Mouse (Mus musculus): ENCODE data around the gene Cmss1. TPM values are rescaled to one million over a fixed set of nuclear protein-coding genes. Genes with fewer than 3 reads are reported as not detected.

The Cmss1 gene
- polyA plus RNA-seq, 1 experiment from 2014 or later: 50.4 TPM

- no peak overlapping the region for H3K27ac ChIP-seq (ENCODE audit: low read length)
- no peak for ATAC-seq (ENCODE audit: insufficient number of reproducible peaks, insufficient read depth, low FRiP score, low read depth)
Measured at GRCm38 (mm10) chr16:57488661-57489060, 118.0 kb downstream of the Cmss1 start.

GRCm38 (mm10) chr16:57486266-57486665 lies 120.4 kb downstream of the Cmss1 start:
- no peak overlapping the region for H3K4me3 ChIP-seq (ENCODE audit: low read depth, low read length)
- H3K4me2 ChIP-seq (replicated peaks; ENCODE audit: low read depth, low read length): no peak overlapping the region
- no peaks in the 10 kb centered on the region for H3K9me3 ChIP-seq (ENCODE audit: control insufficient read depth, low read depth, low read length)
- 94% methylated on average over 5 of the region's 5 CpGs for WGBS
- H3K27me3 ChIP-seq (ENCODE audit: control insufficient read depth, insufficient read depth, low read length): no peaks in the 10 kb centered on the region
- no peak overlapping the region for H3K27ac ChIP-seq (ENCODE audit: low read length)
- ATAC-seq (ENCODE audit: insufficient number of reproducible peaks, insufficient read depth, low FRiP score, low read depth): no peak
- H3K4me1 ChIP-seq (ENCODE audit: control insufficient read depth, insufficient read depth, low read length): peaks cover 11% of the 10 kb centered on the region
- no peaks in the 10 kb centered on the region for H3K36me3 ChIP-seq (ENCODE audit: control insufficient read depth, insufficient read depth, low read length)
- no peak overlapping the region for H3K9ac ChIP-seq (replicated peaks; ENCODE audit: low read depth, low read length)

More at GRCm38 (mm10) chr16:57488661-57489060, 118.0 kb downstream of the Cmss1 start:
- H3K4me1 ChIP-seq (ENCODE audit: control insufficient read depth, insufficient read depth, low read length): peaks cover 11% of the 10 kb centered on the region
- no peaks in the 10 kb centered on the region for H3K36me3 ChIP-seq (ENCODE audit: control insufficient read depth, insufficient read depth, low read length)
- no peaks in the 10 kb centered on the region for H3K9me3 ChIP-seq (ENCODE audit: control insufficient read depth, low read depth, low read length)
- no peak overlapping the region for H3K4me3 ChIP-seq (ENCODE audit: low read depth, low read length)
- H3K9ac ChIP-seq (replicated peaks; ENCODE audit: low read depth, low read length): no peak overlapping the region
- H3K4me2 ChIP-seq (replicated peaks; ENCODE audit: low read depth, low read length): no peak overlapping the region
- no peaks in the 10 kb centered on the region for H3K27me3 ChIP-seq (ENCODE audit: control insufficient read depth, insufficient read depth, low read length)

GRCm38 (mm10) chr16:57485265-57485664 lies 121.4 kb downstream of the Cmss1 start:
- H3K4me3 ChIP-seq (ENCODE audit: low read depth, low read length): no peak overlapping the region
- H3K4me2 ChIP-seq (replicated peaks; ENCODE audit: low read depth, low read length): no peak overlapping the region
- no peak for ATAC-seq (ENCODE audit: insufficient number of reproducible peaks, insufficient read depth, low FRiP score, low read depth)
- no peak overlapping the region for H3K9ac ChIP-seq (replicated peaks; ENCODE audit: low read depth, low read length)
- no peaks in the 10 kb centered on the region for H3K27me3 ChIP-seq (ENCODE audit: control insufficient read depth, insufficient read depth, low read length)
- H3K9me3 ChIP-seq (ENCODE audit: control insufficient read depth, low read depth, low read length): no peaks in the 10 kb centered on the region
- H3K36me3 ChIP-seq (ENCODE audit: control insufficient read depth, insufficient read depth, low read length): no peaks in the 10 kb centered on the region
- whole genome bisulfite sequencing: 85% methylated on average over 9 of the region's 9 CpGs
- peaks cover 11% of the 10 kb centered on the region for H3K4me1 ChIP-seq (ENCODE audit: control insufficient read depth, insufficient read depth, low read length)
- no peak overlapping the region for H3K27ac ChIP-seq (ENCODE audit: low read length)

GRCm38 (mm10) chr16:57484043-57484795 lies 122.4 kb downstream of the Cmss1 start:
- no peak overlapping the region for H3K4me3 ChIP-seq (ENCODE audit: low read depth, low read length)
- no peaks in the 10 kb centered on the region for H3K36me3 ChIP-seq (ENCODE audit: control insufficient read depth, insufficient read depth, low read length)
- H3K9ac ChIP-seq (replicated peaks; ENCODE audit: low read depth, low read length): no peak overlapping the region
- ATAC-seq (ENCODE audit: insufficient number of reproducible peaks, insufficient read depth, low FRiP score, low read depth): peak; percentile 66; the same call in 1 of the 2 replicates
- peaks cover 11% of the 10 kb centered on the region for H3K4me1 ChIP-seq (ENCODE audit: control insufficient read depth, insufficient read depth, low read length)
- H3K27me3 ChIP-seq (ENCODE audit: control insufficient read depth, insufficient read depth, low read length): no peaks in the 10 kb centered on the region
- peak overlapping the region; percentile 80 for H3K27ac ChIP-seq (ENCODE audit: low read length)
- no peak overlapping the region for H3K4me2 ChIP-seq (replicated peaks; ENCODE audit: low read depth, low read length)
- no peaks in the 10 kb centered on the region for H3K9me3 ChIP-seq (ENCODE audit: control insufficient read depth, low read depth, low read length)
- WGBS: 30% methylated on average over 12 of the region's 12 CpGs

GRCm38 (mm10) chr16:57483503-57483902 lies 123.2 kb downstream of the Cmss1 start:
- H3K36me3 ChIP-seq (ENCODE audit: control insufficient read depth, insufficient read depth, low read length): no peaks in the 10 kb centered on the region
- H3K9ac ChIP-seq (replicated peaks; ENCODE audit: low read depth, low read length): no peak overlapping the region
- 55% methylated on average over 2 of the region's 2 CpGs for WGBS
- no peaks in the 10 kb centered on the region for H3K9me3 ChIP-seq (ENCODE audit: control insufficient read depth, low read depth, low read length)
- H3K4me1 ChIP-seq (ENCODE audit: control insufficient read depth, insufficient read depth, low read length): peaks cover 11% of the 10 kb centered on the region
- H3K27me3 ChIP-seq (ENCODE audit: control insufficient read depth, insufficient read depth, low read length): no peaks in the 10 kb centered on the region
- H3K4me2 ChIP-seq (replicated peaks; ENCODE audit: low read depth, low read length): no peak overlapping the region
- H3K4me3 ChIP-seq (ENCODE audit: low read depth, low read length): no peak overlapping the region
- H3K27ac ChIP-seq (ENCODE audit: low read length): no peak overlapping the region
- no peak for ATAC-seq (ENCODE audit: insufficient number of reproducible peaks, insufficient read depth, low FRiP score, low read depth)

GRCm38 (mm10) chr16:57482911-57483310 lies 123.8 kb downstream of the Cmss1 start:
- H3K36me3 ChIP-seq (ENCODE audit: control insufficient read depth, insufficient read depth, low read length): no peaks in the 10 kb centered on the region
- H3K9me3 ChIP-seq (ENCODE audit: control insufficient read depth, low read depth, low read length): no peaks in the 10 kb centered on the region
- H3K4me1 ChIP-seq (ENCODE audit: control insufficient read depth, insufficient read depth, low read length): peaks cover 11% of the 10 kb centered on the region
- no peaks in the 10 kb centered on the region for H3K27me3 ChIP-seq (ENCODE audit: control insufficient read depth, insufficient read depth, low read length)
- no peak for ATAC-seq (ENCODE audit: insufficient number of reproducible peaks, insufficient read depth, low FRiP score, low read depth)
- 51% methylated on average over 4 of the region's 4 CpGs for WGBS
- H3K4me3 ChIP-seq (ENCODE audit: low read depth, low read length): no peak overlapping the region
- H3K4me2 ChIP-seq (replicated peaks; ENCODE audit: low read depth, low read length): no peak overlapping the region
- no peak overlapping the region for H3K9ac ChIP-seq (replicated peaks; ENCODE audit: low read depth, low read length)
- H3K27ac ChIP-seq (ENCODE audit: low read length): no peak overlapping the region

- no peaks in the 10 kb centered on the region for H3K36me3 ChIP-seq (ENCODE audit: control insufficient read depth, insufficient read depth, low read length)
- peaks cover 11% of the 10 kb centered on the region for H3K4me1 ChIP-seq (ENCODE audit: control insufficient read depth, insufficient read depth, low read length)
- no peaks in the 10 kb centered on the region for H3K27me3 ChIP-seq (ENCODE audit: control insufficient read depth, insufficient read depth, low read length)
- WGBS: 72% methylated on average over 6 of the region's 6 CpGs
- H3K9me3 ChIP-seq (ENCODE audit: control insufficient read depth, low read depth, low read length): no peaks in the 10 kb centered on the region
- no peak overlapping the region for H3K4me2 ChIP-seq (replicated peaks; ENCODE audit: low read depth, low read length)
- no peak for ATAC-seq (ENCODE audit: insufficient number of reproducible peaks, insufficient read depth, low FRiP score, low read depth)
- H3K9ac ChIP-seq (replicated peaks; ENCODE audit: low read depth, low read length): no peak overlapping the region
- H3K27ac ChIP-seq (ENCODE audit: low read length): no peak overlapping the region
- no peak overlapping the region for H3K4me3 ChIP-seq (ENCODE audit: low read depth, low read length)
Measured at GRCm38 (mm10) chr16:57482264-57482663, 124.4 kb downstream of the Cmss1 start.

GRCm38 (mm10) chr16:57479776-57480175 lies 126.9 kb downstream of the Cmss1 start:
- Histone ChIP-seq H3K4me1 (ENCODE audit: control insufficient read depth, insufficient read depth, low read length) (peaks cover 10% of the 10 kb centered on the region), H3K27ac (ENCODE audit: low read length) (no peak overlapping the region), H3K9me3 (ENCODE audit: control insufficient read depth, low read depth, low read length) (no peaks in the 10 kb centered on the region), H3K36me3 (ENCODE audit: control insufficient read depth, insufficient read depth, low read length) (no peaks in the 10 kb centered on the region), H3K4me3 (ENCODE audit: low read depth, low read length) (no peak overlapping the region), H3K9ac (replicated peaks; ENCODE audit: low read depth, low read length) (no peak overlapping the region), H3K27me3 (ENCODE audit: control insufficient read depth, insufficient read depth, low read length) (no peaks in the 10 kb centered on the region), H3K4me2 (replicated peaks; ENCODE audit: low read depth, low read length) (no peak overlapping the region)
- no peak for ATAC-seq (ENCODE audit: insufficient number of reproducible peaks, insufficient read depth, low FRiP score, low read depth)
- 38% methylated on average over 5 of the region's 5 CpGs for WGBS

- no peak for ATAC-seq (ENCODE audit: insufficient number of reproducible peaks, insufficient read depth, low FRiP score, low read depth)
- Histone ChIP-seq H3K27me3 (ENCODE audit: control insufficient read depth, insufficient read depth, low read length) (no peaks in the 10 kb centered on the region), H3K4me2 (replicated peaks; ENCODE audit: low read depth, low read length) (no peak overlapping the region), H3K4me1 (ENCODE audit: control insufficient read depth, insufficient read depth, low read length) (0 out of 2 replicates have a peak, but pooled peaks cover 7% of the 10 kb centered on the region), H3K36me3 (ENCODE audit: control insufficient read depth, insufficient read depth, low read length) (no peaks in the 10 kb centered on the region), H3K27ac (ENCODE audit: low read length) (no peak overlapping the region), H3K4me3 (ENCODE audit: low read depth, low read length) (no peak overlapping the region), H3K9ac (replicated peaks; ENCODE audit: low read depth, low read length) (no peak overlapping the region), H3K9me3 (ENCODE audit: control insufficient read depth, low read depth, low read length) (no peaks in the 10 kb centered on the region)
- 68% methylated on average over 2 of the region's 2 CpGs for WGBS
Measured at GRCm38 (mm10) chr16:57478451-57478850, 128.2 kb downstream of the Cmss1 start.
